Mouse (Mus musculus): ENCODE measurements around the gene Egfem1.

The Egfem1 gene

GRCm38 (mm10) chr3:29135176-29136064 is 53.6 kb downstream of the Egfem1 start:
- no peak for DNase-seq (ENCODE audit: low spot score)

GRCm38 (mm10) chr3:29136065-29136955 is 54.5 kb downstream of the Egfem1 start:
- no peak for DNase-seq (ENCODE audit: low spot score)

GRCm38 (mm10) chr3:29168401-29168800 is 86.6 kb downstream of the Egfem1 start:
- DNase-seq (ENCODE audit: low spot score): no peak

GRCm38 (mm10) chr3:29169003-29169402 is 87.2 kb downstream of the Egfem1 start:
- no peak for DNase-seq (ENCODE audit: low spot score)

GRCm38 (mm10) chr3:29176991-29177390 is 95.2 kb downstream of the Egfem1 start:
- DNase-seq (ENCODE audit: low spot score): no peak

GRCm38 (mm10) chr3:29182988-29183387 is 101.2 kb downstream of the Egfem1 start:
- DNase-seq (ENCODE audit: low spot score): no peak

GRCm38 (mm10) chr3:29183615-29184198 is 101.9 kb downstream of the Egfem1 start:
- DNase-seq (ENCODE audit: low spot score): no peak

GRCm38 (mm10) chr3:29184486-29185241 is 102.8 kb downstream of the Egfem1 start:
- no peak for DNase-seq (ENCODE audit: low spot score)

- no peak for DNase-seq (ENCODE audit: low spot score)
Observed at GRCm38 (mm10) chr3:29190263-29190662, 108.4 kb downstream of the Egfem1 start.

- DNase-seq (ENCODE audit: low spot score): no peak
Observed at GRCm38 (mm10) chr3:29197727-29198512, 116.1 kb downstream of the Egfem1 start.

GRCm38 (mm10) chr3:29200601-29201000 is 118.8 kb downstream of the Egfem1 start:
- no peak for DNase-seq (ENCODE audit: low spot score)

- no peak for DNase-seq (ENCODE audit: low spot score)
Observed at GRCm38 (mm10) chr3:29202536-29202935, 120.7 kb downstream of the Egfem1 start.

GRCm38 (mm10) chr3:29222414-29222813 is 140.6 kb downstream of the Egfem1 start:
- no peak for DNase-seq (ENCODE audit: low spot score)

- no peak for DNase-seq (ENCODE audit: low spot score)
Observed at GRCm38 (mm10) chr3:29229712-29230111, 147.9 kb downstream of the Egfem1 start.

GRCm38 (mm10) chr3:29235477-29235876 is 153.7 kb downstream of the Egfem1 start:
- no peak for DNase-seq (ENCODE audit: low spot score)

GRCm38 (mm10) chr3:29236517-29236916 is 154.7 kb downstream of the Egfem1 start:
- no peak for DNase-seq (ENCODE audit: low spot score)

- DNase-seq (ENCODE audit: low spot score): no peak
Observed at GRCm38 (mm10) chr3:29243600-29243999, 161.8 kb downstream of the Egfem1 start.

GRCm38 (mm10) chr3:29291633-29292032 is 209.8 kb downstream of the Egfem1 start:
- DNase-seq (ENCODE audit: low spot score): no peak

GRCm38 (mm10) chr3:29292251-29292650 is 210.4 kb downstream of the Egfem1 start:
- no peak for DNase-seq (ENCODE audit: low spot score)

- DNase-seq (ENCODE audit: low spot score): no peak
Observed at GRCm38 (mm10) chr3:29293230-29293629, 211.4 kb downstream of the Egfem1 start.
